Mouse (Mus musculus): ENCODE measurements around the gene Wnt4.
A peak's percentile ranks its signal among the peaks of the same experiment; 100 is the strongest.

Gene Wnt4

GRCm38 (mm10) chr4:137305831-137306576 is 28.7 kb downstream of the Wnt4 start:
- peak; percentile 38 to 49 for DNase-seq (ENCODE audit: low spot score in 2 of 2)

GRCm38 (mm10) chr4:137306577-137306888 is 29.2 kb downstream of the Wnt4 start:
- no peak for DNase-seq (ENCODE audit: low spot score in 2 of 2)

GRCm38 (mm10) chr4:137306991-137307706 is 29.9 kb downstream of the Wnt4 start:
- DNase-seq (ENCODE audit: low spot score in 2 of 2), result no peak

- peak; percentile 21 to 39 for DNase-seq (ENCODE audit: low spot score in 2 of 2)
Observed at GRCm38 (mm10) chr4:137308377-137308776, 31.1 kb downstream of the Wnt4 start.

- no peak for DNase-seq (ENCODE audit: low spot score in 2 of 2)
Observed at GRCm38 (mm10) chr4:137313511-137313910, 36.2 kb downstream of the Wnt4 start.

GRCm38 (mm10) chr4:137314561-137314960 is 37.3 kb downstream of the Wnt4 start:
- no peak for DNase-seq (ENCODE audit: low spot score in 2 of 2)

GRCm38 (mm10) chr4:137315061-137315460 is 37.8 kb downstream of the Wnt4 start:
- DNase-seq (ENCODE audit: low spot score in 2 of 2), result no peak

- no peak for DNase-seq (ENCODE audit: low spot score in 2 of 2)
Observed at GRCm38 (mm10) chr4:137316027-137316770, 38.9 kb downstream of the Wnt4 start.

GRCm38 (mm10) chr4:137324926-137325325 is 47.6 kb downstream of the Wnt4 start:
- no peak for DNase-seq (ENCODE audit: low spot score in 2 of 2)

- DNase-seq (ENCODE audit: low spot score in 2 of 2), result peak in 1 of 2 experiments; percentile 23
Observed at GRCm38 (mm10) chr4:137326494-137326893, 49.2 kb downstream of the Wnt4 start.

- DNase-seq (ENCODE audit: low spot score in 2 of 2), result no peak
Observed at GRCm38 (mm10) chr4:137332051-137332450, 54.8 kb downstream of the Wnt4 start.

- DNase-seq (ENCODE audit: low spot score in 2 of 2), result no peak
Observed at GRCm38 (mm10) chr4:137336468-137336867, 59.2 kb downstream of the Wnt4 start.

- DNase-seq (ENCODE audit: low spot score in 2 of 2), result peak; percentile 24 to 30
Observed at GRCm38 (mm10) chr4:137339415-137339814, 62.1 kb downstream of the Wnt4 start.

GRCm38 (mm10) chr4:137342816-137343215 is 65.5 kb downstream of the Wnt4 start:
- DNase-seq (ENCODE audit: low spot score in 2 of 2), result no peak

- no peak for DNase-seq (ENCODE audit: low spot score in 2 of 2)
Observed at GRCm38 (mm10) chr4:137345112-137345511, 67.8 kb downstream of the Wnt4 start.

- DNase-seq (ENCODE audit: low spot score in 2 of 2), result peak; percentile 25 to 28
Observed at GRCm38 (mm10) chr4:137345790-137346189, 68.5 kb downstream of the Wnt4 start.

Measured in heart, adult 9 months (tissue).